Mouse (Mus musculus): Measurements from ENCODE around the gene Myh14.

The Myh14 gene

DNA sequence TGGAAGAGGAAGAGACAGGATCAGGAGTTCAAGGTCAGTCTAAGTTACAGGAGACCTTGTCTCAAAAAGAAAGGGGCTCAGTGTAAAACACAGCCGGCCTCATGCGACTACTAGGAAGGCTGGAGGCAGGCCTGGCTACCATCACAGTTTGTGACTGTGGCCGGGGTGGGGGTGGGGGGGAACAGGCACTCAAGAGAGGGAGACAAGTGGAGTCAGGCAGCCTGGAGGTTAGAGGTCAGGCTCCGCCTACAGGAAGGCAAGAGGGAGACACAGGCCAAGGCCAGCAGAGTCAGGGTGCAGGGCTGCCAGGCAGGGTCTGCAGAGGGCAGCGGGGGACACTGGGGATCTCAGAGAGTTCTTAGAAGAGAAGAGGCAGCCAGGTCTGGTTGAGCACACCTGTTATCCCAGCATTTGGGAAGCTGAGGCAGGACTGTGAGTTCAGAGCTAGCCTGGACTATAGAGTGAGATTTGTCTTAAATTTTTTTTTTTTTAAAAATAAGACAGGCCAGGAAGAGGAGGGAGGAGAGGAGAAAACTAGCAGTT, 73.6 kb downstream of the Myh14 start:
- no peak for DNase-seq

DNA sequence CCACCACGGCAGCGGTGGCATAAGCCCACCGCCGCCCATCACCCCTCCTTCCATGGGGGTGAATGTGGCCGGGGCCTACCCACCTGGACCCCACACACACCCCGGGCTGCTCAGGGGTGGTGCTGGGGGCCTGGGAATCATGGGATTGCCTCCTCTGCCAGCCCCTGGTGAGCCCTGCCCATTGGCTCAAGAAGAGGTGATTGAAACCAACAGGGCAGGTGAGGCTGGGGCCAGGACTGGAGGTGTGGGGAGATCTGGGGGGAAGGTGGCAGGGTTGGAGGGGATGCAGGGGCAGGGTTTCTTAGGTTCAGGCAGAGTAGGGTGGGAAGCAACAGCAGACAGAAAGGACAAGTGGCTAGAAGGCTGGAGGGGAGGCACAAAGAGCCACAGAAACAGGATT, 74.6 kb downstream of the Myh14 start:
- no peak for DNase-seq

DNA sequence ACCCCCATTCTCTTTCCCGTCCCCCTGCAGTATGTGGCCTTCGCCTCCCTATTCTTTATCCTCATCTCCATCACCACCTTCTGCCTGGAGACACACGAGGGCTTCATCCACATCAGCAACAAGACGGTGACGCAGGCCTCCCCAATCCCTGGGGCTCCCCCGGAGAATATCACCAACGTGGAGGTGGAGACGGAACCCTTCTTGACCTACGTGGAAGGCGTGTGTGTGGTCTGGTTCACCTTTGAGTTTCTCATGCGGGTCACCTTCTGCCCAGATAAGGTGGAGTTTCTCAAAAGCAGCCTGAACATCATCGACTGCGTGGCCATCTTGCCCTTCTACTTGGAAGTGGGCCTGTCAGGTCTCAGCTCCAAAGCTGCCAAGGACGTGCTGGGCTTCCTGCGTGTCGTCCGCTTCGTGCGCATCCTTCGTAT, 75.5 kb downstream of the Myh14 start:
- no peak for DNase-seq

DNA sequence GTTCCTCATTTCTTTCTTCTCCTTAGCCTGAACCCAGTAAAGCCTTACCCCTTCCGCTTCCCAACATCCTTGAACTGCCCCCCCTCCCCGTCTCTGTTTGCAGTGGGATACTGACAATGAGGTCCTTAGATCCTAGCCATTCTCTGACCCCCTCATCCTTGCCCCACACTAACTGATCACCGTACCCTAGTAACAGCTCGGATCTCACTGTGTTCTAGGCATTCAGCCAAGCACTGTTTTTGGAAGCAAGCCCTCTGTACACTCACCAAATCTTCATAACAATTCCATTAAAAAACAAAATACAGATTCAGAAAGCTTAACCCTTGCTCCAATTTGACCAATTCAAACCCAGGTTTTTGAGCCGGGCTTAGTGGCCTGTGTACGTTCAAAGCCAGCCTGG, 76.4 kb downstream of the Myh14 start:
- DNase-seq = peak; percentile 74

DNA sequence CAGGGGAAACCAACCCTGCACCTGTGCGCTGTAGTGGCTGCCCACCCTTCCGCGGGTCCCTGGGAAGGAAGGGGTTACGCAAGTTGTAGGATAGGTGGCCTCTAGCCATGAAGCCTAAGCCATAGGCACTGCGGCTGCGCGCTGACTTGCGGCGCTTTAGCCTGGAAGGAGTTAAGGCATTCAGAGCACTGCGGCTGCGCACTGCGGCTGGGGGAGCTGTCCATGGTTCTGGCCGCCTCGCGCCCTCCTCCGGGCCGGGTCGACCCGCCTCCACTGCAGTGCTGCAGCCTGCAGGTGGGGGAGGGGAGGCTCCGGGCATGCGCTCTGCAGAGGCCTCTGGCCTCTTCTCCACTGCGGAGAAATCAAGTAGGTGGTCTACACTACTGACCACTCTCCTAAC, 76.9 kb downstream of the Myh14 start:
- peak; percentile 87 for DNase-seq

DNA sequence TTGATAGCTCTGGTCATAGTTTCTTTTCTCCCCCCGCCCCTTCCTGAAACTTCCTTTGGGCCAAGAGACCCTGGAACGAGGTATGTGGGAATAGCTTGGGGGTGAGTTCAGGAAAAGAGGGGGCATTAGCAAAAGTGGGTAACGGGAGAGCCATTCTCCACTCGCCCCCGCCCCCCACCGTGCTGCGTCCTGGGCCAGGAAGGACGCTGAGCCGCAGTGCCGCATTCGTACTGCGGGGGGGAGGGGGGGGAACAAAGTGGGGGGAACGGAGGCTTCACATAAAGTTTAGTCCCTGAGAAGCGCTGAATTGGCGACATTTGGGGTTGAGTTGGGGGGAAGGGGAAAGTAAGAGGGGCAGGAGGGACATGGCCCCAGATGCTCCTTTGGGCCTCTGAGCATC, 77.6 kb downstream of the Myh14 start:
- DNase-seq = no peak

DNA sequence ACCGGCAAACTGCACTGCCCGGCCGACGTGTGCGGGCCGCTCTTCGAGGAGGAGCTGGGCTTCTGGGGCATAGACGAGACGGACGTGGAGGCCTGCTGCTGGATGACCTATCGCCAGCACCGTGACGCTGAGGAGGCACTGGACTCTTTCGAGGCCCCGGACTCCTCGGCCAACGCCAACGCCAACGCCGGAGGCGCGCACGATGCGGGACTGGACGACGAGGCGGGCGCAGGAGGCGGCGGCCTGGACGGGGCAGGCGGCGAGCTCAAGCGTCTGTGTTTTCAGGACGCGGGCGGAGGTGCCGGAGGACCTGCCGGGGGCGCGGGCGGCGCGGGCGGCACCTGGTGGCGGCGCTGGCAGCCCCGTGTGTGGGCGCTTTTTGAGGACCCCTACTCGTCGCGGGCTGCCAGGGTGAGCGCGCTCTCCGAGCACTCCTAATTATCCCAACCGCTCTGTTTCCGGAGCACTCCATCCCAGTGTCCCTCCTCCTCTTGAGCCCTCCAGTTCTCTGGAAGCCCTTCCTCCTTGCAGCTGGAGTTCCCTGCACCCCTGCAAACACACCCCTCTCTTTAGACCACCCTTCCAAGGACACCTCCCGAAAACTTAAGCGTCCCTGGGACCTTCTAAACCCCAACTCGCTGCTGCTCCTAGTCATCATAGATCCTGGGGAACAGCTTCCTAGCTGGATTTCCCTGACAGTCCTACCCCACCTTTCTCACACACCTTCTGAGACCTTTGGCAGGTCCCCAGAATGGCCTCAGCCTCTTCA, 79.1 kb downstream of the Myh14 start:
- DNase-seq = no peak

DNA sequence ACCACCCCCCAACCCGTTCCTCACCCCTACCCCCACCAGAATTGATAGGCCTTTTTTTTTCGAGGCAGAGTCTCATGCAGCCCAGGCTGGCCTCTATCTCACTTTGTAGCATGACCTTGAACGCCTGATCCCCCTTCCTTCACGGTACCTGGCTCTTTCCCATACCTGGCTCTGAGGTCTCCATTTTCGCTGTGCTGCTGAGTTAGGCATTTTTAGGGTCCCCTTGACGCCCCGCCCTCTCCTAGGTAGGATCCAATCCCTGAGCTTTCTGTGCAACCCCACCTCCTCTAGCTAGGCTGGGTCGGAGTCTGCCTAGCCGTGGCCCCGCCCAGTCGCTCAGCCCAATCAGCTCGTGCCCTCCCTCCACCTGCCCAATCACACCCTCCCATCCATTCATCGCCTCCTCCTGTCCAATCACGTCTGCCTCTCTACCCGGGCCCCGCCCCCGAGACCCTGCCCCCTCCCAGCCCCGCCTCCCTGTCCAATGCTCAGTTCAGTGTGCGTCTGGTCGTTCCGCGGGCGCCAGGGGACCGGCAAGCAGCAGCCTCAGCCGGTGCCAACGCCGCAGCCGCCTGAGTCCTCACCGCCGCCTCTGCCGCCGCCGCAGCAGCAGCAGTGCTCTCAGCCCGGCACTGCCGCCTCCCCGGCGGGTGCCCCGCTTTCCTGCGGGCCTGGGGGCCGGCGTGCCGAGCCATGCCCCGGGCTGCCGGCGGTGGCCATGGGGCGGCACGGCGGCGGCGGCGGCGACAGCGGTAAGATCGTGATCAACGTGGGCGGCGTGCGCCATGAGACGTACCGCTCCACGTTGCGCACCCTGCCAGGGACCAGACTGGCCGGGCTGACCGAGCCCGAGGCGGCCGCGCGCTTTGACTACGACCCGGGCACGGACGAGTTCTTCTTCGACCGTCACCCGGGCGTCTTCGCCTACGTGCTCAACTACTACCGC, 80.0 kb downstream of the Myh14 start, which contains the start of gene Kcnc3:
Gene Kcnc3 (plus strand): TSS at position 263 of the 946 bp plus-strand sequence.
- peak; percentile 98 for DNase-seq

DNA sequence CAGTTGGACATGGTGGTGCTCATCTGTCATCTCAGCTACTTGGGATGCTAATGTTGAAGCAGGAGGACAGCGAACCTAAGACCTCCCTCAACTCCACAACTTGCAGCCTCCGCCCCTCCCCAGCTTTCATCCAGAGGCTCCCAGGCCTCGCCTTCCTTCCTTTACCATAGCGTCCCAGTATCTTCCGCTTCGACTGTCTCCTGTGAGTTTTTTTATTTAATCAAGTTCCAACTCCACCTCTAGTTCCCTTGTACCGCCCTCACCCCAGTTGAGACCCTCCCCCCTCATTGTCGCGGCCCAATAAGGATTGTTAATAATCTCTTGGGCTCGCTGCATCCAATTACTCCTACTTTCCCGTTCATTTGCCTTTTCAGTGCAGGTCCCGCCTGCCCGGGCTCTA, 80.7 kb downstream of the Myh14 start:
- peak; percentile 58 for DNase-seq

DNA sequence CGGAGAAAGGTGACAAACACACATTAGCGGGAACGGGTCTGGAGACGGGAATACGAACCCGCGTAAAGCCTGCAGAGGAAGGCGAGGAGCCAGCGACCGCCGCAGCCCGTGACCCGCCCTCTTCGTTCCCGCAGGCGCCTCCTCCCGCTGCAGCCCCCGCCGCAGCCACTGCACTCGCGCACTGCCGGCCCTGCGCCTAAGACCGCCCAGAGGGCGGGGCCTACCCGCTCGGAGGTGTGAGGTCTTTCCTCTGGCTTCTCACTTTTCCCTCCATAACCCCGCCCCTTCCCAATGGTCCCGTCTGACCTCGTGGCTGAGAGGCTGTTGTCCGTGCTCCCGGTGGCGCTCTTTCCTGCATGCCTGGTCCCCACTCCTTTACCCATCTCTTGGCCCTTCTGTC, 81.5 kb downstream of the Myh14 start:
- DNase-seq = peak; percentile 83

DNA sequence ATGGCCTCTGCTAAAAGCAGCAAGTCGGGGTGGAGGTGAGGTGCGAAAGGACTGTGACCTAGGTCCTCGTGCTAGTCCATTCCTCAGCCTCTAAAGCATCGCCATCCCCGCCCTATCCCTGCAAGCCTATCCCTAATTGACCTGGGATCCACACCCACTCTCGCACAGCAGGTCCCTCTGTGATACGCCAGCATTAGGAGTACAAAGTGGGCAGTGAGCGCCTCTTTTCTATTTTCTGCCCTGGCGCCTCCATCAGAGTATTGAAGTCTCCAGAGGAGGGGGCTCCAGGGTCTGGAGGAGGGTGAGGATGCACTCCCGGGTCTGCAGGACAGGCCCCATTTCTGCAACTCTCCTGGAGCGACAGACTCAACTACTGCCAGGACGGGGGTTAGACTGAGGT, 82.3 kb downstream of the Myh14 start:
- no peak for DNase-seq

DNA sequence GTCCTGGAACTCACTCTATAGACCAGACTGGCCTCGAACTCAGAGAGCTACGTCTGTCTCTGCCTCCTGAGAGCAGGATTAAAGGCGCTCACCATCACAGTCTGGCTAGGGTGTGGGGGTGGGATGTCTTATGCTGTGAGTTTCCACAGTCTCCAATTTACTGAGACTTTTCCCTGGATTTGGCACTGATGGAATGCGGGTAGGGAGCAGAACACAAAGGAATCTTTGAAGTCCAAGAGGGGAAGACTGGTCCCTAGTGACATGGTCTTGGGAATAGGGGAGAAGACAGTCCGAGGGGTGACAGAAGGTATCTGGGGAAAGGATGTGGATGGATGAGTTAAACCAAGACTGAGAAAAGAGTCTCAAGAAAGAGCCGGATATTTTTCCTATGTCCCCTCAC, 83.0 kb downstream of the Myh14 start:
- DNase-seq = no peak

DNA sequence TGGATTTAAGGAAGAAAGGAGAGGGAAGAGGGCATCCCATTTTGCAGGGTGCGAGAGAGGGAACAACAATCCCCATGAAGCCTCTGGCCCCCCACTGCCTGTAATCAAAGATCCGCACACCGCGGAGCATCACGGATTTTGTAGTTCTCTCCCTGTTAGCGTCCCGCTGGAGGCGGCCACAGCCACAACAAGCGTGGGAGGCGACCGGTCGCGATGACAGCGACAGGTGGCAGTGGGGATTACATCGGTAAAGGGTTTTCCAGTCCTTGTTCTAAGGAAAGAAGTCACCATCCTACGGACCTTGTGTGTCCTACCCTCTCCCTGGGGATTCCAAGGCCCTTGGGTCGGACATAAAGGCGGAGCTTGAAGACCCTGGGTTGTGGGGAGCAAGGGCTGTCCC, 83.7 kb downstream of the Myh14 start:
- DNase-seq = peak; percentile 89

DNA sequence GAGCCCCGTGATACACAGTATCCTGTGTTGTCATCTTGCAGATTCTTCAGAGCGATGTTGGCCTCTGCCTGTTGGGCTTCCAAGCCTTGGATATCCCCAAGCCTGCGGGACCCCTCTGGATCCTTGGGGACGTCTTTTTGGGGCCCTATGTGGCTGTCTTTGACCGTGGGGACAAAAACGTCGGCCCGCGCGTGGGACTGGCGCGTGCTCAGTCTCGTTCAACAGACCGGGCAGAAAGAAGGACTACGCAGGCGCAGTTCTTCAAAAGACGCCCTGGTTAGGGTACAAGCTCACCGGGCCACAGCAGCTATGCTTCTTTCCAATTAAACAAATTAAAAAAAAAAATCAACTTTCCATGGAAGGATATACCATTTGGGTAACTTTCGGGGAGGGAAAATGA, 84.1 kb downstream of the Myh14 start:
- peak; percentile 71 for DNase-seq

DNA sequence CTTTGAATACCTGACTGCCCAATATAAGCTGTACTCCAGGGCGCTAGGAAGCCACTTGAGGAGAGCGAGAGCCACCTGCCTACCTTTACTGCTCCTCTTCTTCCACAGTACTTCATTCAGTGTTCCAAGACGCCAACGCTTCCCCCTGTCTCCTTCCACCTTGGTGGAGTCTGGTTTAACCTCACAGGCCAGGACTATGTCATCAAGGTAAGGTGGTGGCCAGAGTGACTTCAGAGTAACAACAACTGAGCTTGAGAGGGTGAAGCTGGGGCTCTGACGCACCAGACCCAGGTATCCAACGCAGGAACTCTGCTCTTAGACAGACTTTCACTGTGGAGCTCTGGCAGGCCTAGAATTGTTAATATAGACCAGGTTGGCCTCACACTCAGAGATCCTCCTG, 85.0 kb downstream of the Myh14 start:
- DNase-seq = no peak

DNA sequence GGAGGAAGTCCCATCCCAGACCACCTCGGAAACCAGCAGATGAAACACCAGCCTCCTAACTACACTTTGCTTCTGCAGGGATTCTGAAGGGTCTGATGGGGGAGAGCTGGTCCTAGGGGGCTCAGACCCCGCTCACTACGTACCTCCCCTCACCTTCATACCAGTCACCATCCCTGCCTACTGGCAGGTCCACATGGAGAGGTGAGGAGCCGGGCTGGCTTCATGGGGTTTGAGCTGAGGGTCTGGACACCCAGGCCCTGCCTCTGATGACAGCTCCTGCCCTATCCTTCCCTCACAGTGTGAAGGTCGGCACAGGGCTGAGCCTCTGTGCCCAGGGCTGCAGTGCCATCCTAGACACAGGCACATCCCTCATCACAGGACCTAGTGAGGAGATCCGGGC, 85.7 kb downstream of the Myh14 start:
- DNase-seq = no peak

DNA sequence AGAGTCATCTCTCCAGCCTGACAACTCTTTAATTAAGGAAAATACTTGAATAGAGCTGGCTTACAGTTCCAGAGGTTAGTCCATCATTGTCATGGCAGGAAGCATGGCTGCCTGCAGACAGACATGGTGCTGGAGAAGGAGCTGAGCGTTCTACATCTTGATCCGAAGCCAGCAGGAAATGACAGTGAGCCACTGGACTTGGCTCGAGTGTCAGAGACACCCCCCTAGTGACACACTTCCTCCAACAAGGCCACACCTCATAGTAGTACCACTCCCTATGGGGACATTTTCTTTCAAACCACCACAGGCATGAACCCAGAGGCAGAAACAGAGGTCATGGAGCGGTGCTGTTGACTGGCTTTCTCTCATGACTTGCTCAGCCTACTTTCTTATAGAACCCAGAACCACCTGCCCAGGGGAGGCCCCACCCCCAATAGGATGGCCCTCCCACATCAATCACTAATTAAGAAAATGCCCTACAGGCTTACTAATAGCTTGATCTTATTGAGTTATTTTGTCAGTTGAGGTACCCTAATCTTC, 86.3 kb downstream of the Myh14 start:
- no peak for DNase-seq

DNA sequence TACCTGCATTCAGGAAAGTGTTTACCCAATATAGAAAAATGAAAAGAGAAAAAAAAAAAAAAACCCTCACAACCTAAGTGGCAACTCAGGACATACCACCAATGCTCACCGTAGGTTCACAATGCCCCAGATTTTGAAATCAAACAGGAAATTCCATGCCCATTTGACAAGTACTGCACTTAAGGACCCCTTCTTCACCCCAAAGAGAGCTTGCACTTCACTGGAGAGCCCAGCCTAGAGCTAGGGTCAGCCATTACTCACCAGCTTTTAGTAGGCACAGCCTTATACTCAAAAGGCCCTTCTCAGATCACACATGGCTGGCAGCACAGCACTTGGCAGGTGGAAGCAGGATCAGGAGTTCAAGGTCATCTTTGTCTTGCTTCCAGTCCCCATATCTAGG, 87.5 kb downstream of the Myh14 start:
- DNase-seq = no peak

DNA sequence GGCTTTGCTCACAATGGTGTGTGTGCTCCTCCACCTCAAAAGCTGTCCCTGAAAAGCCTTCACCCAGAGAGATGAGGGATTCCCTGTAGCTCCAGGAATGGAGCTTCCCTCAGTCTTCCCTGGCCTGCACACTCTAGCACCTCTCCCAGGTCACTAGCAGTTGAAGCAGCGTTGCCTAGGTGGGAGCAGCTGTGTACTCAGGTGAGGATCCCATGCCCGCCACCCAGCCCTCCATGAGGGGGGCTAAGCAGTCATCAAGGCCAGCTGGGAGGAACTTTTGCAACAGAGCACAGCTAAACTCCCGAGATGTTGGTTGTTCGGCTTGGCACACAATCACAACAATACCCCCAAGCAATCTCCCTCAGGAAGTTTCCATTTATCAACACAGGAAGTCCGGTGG, 87.9 kb downstream of the Myh14 start:
- DNase-seq = no peak

DNA sequence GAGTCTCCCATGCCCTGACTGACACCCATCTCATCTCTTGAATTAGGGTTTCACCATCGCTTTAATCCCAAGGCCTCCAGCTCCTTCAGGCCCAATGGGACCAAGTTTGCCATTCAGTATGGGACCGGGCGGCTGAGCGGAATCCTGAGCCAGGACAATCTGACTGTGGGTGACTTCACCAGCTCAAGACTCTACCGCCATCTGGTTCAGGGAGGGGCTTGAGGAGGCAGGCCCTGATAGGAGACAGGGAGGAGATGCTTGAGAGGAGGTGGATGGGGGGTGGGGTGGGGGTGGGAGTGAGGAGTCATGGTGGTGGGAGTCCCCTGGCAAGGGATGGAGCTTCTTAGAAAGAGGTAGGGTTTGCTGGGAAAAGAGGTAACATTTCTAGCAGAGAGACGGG, 89.0 kb downstream of the Myh14 start:
- DNase-seq = no peak

DNA sequence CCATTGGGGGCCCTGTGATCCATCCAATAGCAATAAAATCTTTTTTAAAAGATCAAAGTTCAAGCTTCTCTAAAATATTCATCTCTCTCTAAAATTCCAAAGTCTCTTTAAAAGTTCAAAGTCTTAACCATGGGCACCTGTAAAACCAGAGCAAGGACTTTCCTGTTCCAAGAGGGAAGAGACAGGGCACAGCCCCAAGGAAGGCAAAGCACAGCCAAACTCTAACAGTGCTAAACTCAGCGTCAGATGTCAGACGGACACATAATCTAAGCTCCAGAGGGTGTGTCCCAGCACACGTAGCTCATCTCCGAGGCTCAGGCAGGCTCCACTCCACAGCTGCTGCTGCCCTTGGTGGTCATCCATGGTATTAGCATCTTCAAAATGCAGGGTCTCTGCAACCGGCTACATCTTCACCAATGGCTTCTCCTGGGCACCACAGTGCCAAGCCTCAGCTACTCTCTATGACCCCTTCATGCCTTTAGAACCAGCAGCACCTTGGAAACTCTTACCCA, 94.3 kb downstream of the Myh14 start:
- DNase-seq = no peak

DNA sequence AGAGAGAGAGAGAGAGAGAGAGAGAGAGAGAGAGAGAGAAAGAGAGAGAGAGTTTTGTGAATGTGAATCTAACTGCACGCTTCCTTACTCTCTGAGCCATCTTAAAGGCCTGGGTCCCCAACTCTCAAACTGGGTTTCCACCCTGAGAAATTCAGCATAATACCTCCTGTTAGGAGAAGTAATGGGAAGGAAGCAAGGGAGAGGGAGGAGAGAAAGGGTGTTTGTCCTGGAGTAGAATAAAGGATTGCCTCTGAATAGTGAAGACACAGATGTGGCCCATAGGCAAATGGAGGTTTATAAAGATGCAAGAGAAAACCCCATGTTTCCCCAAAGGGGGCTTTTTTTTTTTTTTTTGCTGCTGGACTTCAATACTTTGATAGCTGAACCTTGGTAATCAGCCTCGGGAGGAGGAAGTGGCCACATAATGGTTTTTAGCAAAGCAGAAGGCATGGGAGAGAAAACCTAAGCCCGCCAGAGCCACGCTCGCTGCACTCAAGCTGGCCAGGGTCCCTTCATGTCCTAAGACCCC, 97.6 kb downstream of the Myh14 start:
- DNase-seq = no peak

DNA sequence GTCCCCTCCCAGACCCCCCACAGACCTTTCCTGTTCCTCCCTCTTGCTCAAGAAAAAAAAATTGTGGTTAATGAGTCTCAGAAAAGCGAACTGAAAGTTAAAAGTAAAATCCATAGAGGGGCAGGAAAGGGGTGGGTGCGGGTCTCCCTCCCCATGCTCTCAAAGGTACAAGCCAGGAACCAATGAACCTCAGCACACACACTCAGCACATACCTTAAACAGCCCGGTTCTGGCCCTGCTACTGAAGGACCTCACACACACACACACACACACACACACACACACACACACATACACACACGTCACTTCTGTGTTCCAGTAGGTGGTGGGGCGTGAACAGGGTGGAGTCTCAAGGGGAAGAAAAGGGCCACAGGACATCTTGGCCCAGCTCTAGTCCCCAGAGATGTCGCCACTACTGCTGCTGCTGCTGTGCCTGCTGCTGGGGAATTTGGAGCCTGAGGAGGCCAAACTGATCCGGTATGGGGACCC, 98.4 kb downstream of the Myh14 start, which contains the start of gene Napsa:
Gene Napsa (plus strand): TSS at position 168 of the 489 bp plus-strand sequence.
- DNase-seq = no peak
